8 mouse cellular contexts compared by ENCODE assay signal in the genomic region with DNA sequence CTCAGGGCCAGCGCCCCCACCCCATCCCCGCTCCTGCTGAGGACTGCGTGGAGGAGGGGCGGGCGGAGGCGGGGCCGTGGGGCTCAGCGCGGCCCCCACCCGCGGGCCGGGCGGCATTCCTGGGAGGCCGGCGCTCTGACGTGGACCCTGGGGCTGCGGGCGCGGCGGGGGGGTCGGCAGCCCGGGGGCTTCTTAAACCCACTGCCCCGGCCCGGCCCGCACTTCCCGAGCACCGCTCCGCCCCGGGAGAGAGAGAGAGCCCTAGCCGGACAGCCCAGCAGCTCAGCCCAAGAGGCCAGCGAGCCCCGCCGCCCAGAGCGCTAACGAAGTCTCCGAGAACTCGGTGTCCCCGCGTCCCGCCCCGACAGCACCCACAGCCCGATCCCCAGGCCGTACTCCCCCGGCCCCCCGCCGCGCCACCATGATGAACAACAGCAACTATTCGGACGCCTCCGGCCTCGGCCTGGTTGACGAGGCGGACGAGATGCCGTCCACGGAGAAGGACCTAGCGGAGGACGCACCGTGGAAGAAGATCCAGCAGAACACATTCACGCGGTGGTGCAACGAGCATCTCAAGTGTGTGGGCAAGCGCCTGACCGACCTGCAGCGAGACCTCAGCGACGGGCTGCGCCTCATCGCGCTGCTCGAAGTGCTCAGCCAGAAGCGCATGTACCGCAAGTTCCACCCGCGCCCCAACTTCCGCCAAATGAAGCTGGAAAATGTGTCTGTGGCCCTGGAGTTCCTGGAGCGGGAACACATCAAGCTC. TPM values are rescaled to one million over a fixed set of nuclear protein-coding genes. Genes with fewer than 3 reads are reported as not detected.
DNase-seq lines count a peak whose midpoint lies in the region; ATAC-seq and TF ChIP-seq lines count a peak whose summit lies in the region.

A gene (plus strand): TSS at position 219 of the 766 bp plus-strand sequence.

- 0 out of 2 replicates have a peak, but pooled peaks cover 5% of the 10 kb centered on the region for H3K36me3 ChIP-seq in lung, embryonic 14.5 days (ENCODE audit: insufficient read depth)
- H3K36me3 ChIP-seq in intestine, postnatal 0 days (ENCODE audit: control insufficient read depth, insufficient read depth) = no peaks in the 10 kb centered on the region
- H3K36me3 ChIP-seq in testis, adult 2 months (ENCODE audit: control insufficient read depth, insufficient read depth, low read length) = no peaks in the 10 kb centered on the region

- peak within 1 kb of the TSS; percentile 93 for H3K27ac ChIP-seq in lung, embryonic 14.5 days (ENCODE audit: low read depth)
- peak within 1 kb of the TSS; percentile 50 for H3K27ac ChIP-seq in intestine, postnatal 0 days (ENCODE audit: low read depth, low read length)
- H3K27ac ChIP-seq in testis, adult 2 months (ENCODE audit: control insufficient read depth, insufficient read depth, low read depth, low read length) = no peak within 1 kb of the TSS

- peak; percentile 7 for ATAC-seq in lung, embryonic 14.5 days (ENCODE audit: insufficient read depth)
- peak; percentile 37 for ATAC-seq in intestine, postnatal 0 days

- H3K4me3 ChIP-seq in lung, embryonic 14.5 days (ENCODE audit: low read depth, low read length) = peak within 1 kb of the TSS; percentile 63
- H3K4me3 ChIP-seq in intestine, postnatal 0 days (ENCODE audit: low read depth, low read length) = peak within 1 kb of the TSS; percentile 62
- H3K4me3 ChIP-seq in testis, adult 2 months (ENCODE audit: control insufficient read depth, low read depth, low read length) = peak within 1 kb of the TSS; percentile 74

- peaks cover 20% of the 10 kb centered on the region for H3K27me3 ChIP-seq in lung, embryonic 14.5 days (ENCODE audit: insufficient read depth, low read length)
- H3K27me3 ChIP-seq in intestine, postnatal 0 days (replicated peaks; ENCODE audit: control insufficient read depth, insufficient read depth, low read length) = peaks cover 42% of the 10 kb centered on the region
- H3K27me3 ChIP-seq in testis, adult 2 months (ENCODE audit: control insufficient read depth, insufficient read depth, low read length) = peaks cover 2% of the 10 kb centered on the region; the same call in 1 of the 2 replicates

- no peak for TF ChIP-seq POLR2A in testis, adult 2 months (IDR thresholded peaks at IDR 0.05; ENCODE audit: control insufficient read depth, low read depth, low read length)

- H3K4me2 ChIP-seq in lung, embryonic 14.5 days = peak within 1 kb of the TSS; percentile 88
- H3K4me2 ChIP-seq in intestine, postnatal 0 days (replicated peaks; ENCODE audit: low read depth) = peak within 1 kb of the TSS; percentile 85

- peak within 1 kb of the TSS; percentile 68 for H3K9ac ChIP-seq in lung, embryonic 14.5 days
- H3K9ac ChIP-seq in intestine, postnatal 0 days (ENCODE audit: low read depth, low read length) = peak within 1 kb of the TSS; percentile 65

- H3K4me1 ChIP-seq in lung, embryonic 14.5 days (ENCODE audit: insufficient read depth) = peaks cover 4% of the 10 kb centered on the region; the same call in 1 of the 2 replicates
- H3K4me1 ChIP-seq in intestine, postnatal 0 days (replicated peaks; ENCODE audit: control insufficient read depth, insufficient read depth, low read length) = no peaks in the 10 kb centered on the region
- peaks cover 15% of the 10 kb centered on the region for H3K4me1 ChIP-seq in testis, adult 2 months (ENCODE audit: control insufficient read depth, insufficient read depth, low read length)

- H3K9me3 ChIP-seq in lung, embryonic 14.5 days (ENCODE audit: low read depth, low read length) = no peaks in the 10 kb centered on the region
- no peaks in the 10 kb centered on the region for H3K9me3 ChIP-seq in intestine, postnatal 0 days (ENCODE audit: control insufficient read depth)

- DNase-seq in lung, embryonic 14.5 days = peak; percentile 65
- no peak for DNase-seq in lung, postnatal 25 days (ENCODE audit: low spot score)
- DNase-seq in embryo, embryonic 10 days (ENCODE audit: low spot score) = peak; percentile 62
- DNase-seq in heart, adult 18-20 months = peak; percentile 65 to 74
- DNase-seq in mesoderm, embryonic 11.5 days (ENCODE audit: low read depth, low spot score) = peak; percentile 48
- no peak for DNase-seq in layer of hippocampus, postnatal 25 days (ENCODE audit: extremely low spot score in 1 of 2, low spot score in 1 of 2)

- WGBS in lung, embryonic 14.5 days = under 1% methylated on average over 65 of the region's 77 CpGs
- 1% methylated on average over 71 of the region's 77 CpGs for WGBS in intestine, postnatal 0 days

- TF ChIP-seq CTCF in lung, embryonic 14.5 days (IDR thresholded peaks at IDR 0.05; ENCODE audit: low read depth) = no peak
- TF ChIP-seq CTCF in intestine, postnatal 0 days (IDR thresholded peaks at IDR 0.05; ENCODE audit: low read depth) = no peak
- no peak for TF ChIP-seq CTCF in testis, adult 2 months (IDR thresholded peaks at IDR 0.05; ENCODE audit: control insufficient read depth, insufficient read depth, insufficient replicate concordance, low read depth, low read length)

RNA-seq across cellular contexts. Expression of the gene that starts here (rescaled TPM):
- polyA plus RNA-seq in lung, embryonic 14.5 days (2014; fragmentation: Nextera tagmentation; extraction: Ambion mirVana) = 8.8 and 10.1 TPM in 2 replicates
- total RNA-seq in heart, adult 18-20 months (2021) = 100 to 1,000 TPM; 215 to 222 TPM
- 3.5 and 3.8 TPM in 2 replicates for polyA plus RNA-seq in intestine, postnatal 0 days (2015; fragmentation: Nextera tagmentation; extraction: Ambion mirVana)
- 2.6 and 3.4 TPM in 2 replicates for polyA plus RNA-seq in testis, adult 2 months (2012; rRNA removed)
- total RNA-seq in layer of hippocampus, postnatal 25 days (2021) = 1 to 10 TPM in 1 of 2 experiments, under 1 TPM in 1; 0.96 to 1.4 TPM

Comparison
In these comparisons a context has a peak if more than half of its experiments do, and no peak if none do; other contexts are left out.
1. RNA of the gene that starts here (total RNA-seq): 215 to 222 TPM in heart, adult 18-20 months; 0.96 to 1.4 TPM in layer of hippocampus, postnatal 25 days; every median in the first group is over 10 times any median in the second.
2. DNase-seq: peak in lung, embryonic 14.5 days (single experiment), embryo, embryonic 10 days (single experiment), heart, adult 18-20 months (2 of 2) and mesoderm, embryonic 11.5 days (single experiment); none in lung, postnatal 25 days (single experiment) and layer of hippocampus, postnatal 25 days (0 of 2).
3. Peak in every context shown above with its lines, with median percentiles within 50 percentile points of each other: H3K4me3 ChIP-seq.